Mouse (Mus musculus): ENCODE measurements around the gene Rbms3. TPM values are rescaled to one million over a fixed set of nuclear protein-coding genes. Genes with fewer than 3 reads are reported as not detected.

The Rbms3 gene
- polyA plus RNA-seq, 1 experiment from 2014 or later: 76.1 TPM

- 83% methylated on average over 4 of the region's 4 CpGs for WGBS
- Histone ChIP-seq H3K27ac (ENCODE audit: low read length) (no peak overlapping the region), H3K9ac (ENCODE audit: low read length) (no peak overlapping the region), H3K4me1 (ENCODE audit: control insufficient read depth, insufficient read depth, low read length) (no peaks in the 10 kb centered on the region), H3K27me3 (ENCODE audit: control insufficient read depth, insufficient read depth, low read length) (no peaks in the 10 kb centered on the region), H3K4me2 (ENCODE audit: low read depth, low read length) (no peak overlapping the region), H3K36me3 (ENCODE audit: control insufficient read depth, insufficient read depth, low read length) (no peaks in the 10 kb centered on the region), H3K4me3 (replicated peaks; ENCODE audit: low read length) (no peak overlapping the region), H3K9me3 (replicated peaks; ENCODE audit: control insufficient read depth, low read length) (0 out of 2 replicates have a peak, but pooled peaks cover 3% of the 10 kb centered on the region)
- ATAC-seq (ENCODE audit: insufficient read depth, low FRiP score): no peak
Observed at GRCm38 (mm10) chr9:117178366-117178765, 451.3 kb downstream of the Rbms3 start.

GRCm38 (mm10) chr9:117172526-117172925 lies 457.2 kb downstream of the Rbms3 start:
- Histone ChIP-seq H3K9me3 (replicated peaks; ENCODE audit: control insufficient read depth, low read length) (peaks cover 6% of the 10 kb centered on the region; the same call in 1 of the 2 replicates), H3K4me3 (replicated peaks; ENCODE audit: low read length) (no peak overlapping the region), H3K4me1 (ENCODE audit: control insufficient read depth, insufficient read depth, low read length) (no peaks in the 10 kb centered on the region), H3K27ac (ENCODE audit: low read length) (no peak overlapping the region), H3K36me3 (ENCODE audit: control insufficient read depth, insufficient read depth, low read length) (no peaks in the 10 kb centered on the region), H3K9ac (ENCODE audit: low read length) (no peak overlapping the region), H3K4me2 (ENCODE audit: low read depth, low read length) (no peak overlapping the region), H3K27me3 (ENCODE audit: control insufficient read depth, insufficient read depth, low read length) (no peaks in the 10 kb centered on the region)
- no peak for ATAC-seq (ENCODE audit: insufficient read depth, low FRiP score)
- WGBS: 76% methylated on average over 7 of the region's 7 CpGs

- Histone ChIP-seq H3K4me3 (replicated peaks; ENCODE audit: low read length) (no peak overlapping the region), H3K4me2 (ENCODE audit: low read depth, low read length) (no peak overlapping the region), H3K9ac (ENCODE audit: low read length) (no peak overlapping the region), H3K9me3 (replicated peaks; ENCODE audit: control insufficient read depth, low read length) (peaks cover 6% of the 10 kb centered on the region; the same call in 1 of the 2 replicates), H3K4me1 (ENCODE audit: control insufficient read depth, insufficient read depth, low read length) (no peaks in the 10 kb centered on the region), H3K36me3 (ENCODE audit: control insufficient read depth, insufficient read depth, low read length) (no peaks in the 10 kb centered on the region), H3K27ac (ENCODE audit: low read length) (no peak overlapping the region), H3K27me3 (ENCODE audit: control insufficient read depth, insufficient read depth, low read length) (no peaks in the 10 kb centered on the region)
- 93% methylated on average over 5 of the region's 5 CpGs for WGBS
- ATAC-seq (ENCODE audit: insufficient read depth, low FRiP score): no peak
Observed at GRCm38 (mm10) chr9:117169196-117169595, 460.5 kb downstream of the Rbms3 start.

GRCm38 (mm10) chr9:117163143-117163542 lies 466.6 kb downstream of the Rbms3 start:
- Histone ChIP-seq H3K27me3 (ENCODE audit: control insufficient read depth, insufficient read depth, low read length) (no peaks in the 10 kb centered on the region), H3K27ac (ENCODE audit: low read length) (peak overlapping the region; percentile 47), H3K4me3 (replicated peaks; ENCODE audit: low read length) (no peak overlapping the region), H3K4me2 (ENCODE audit: low read depth, low read length) (no peak overlapping the region), H3K9ac (ENCODE audit: low read length) (peak overlapping the region; percentile 37; the same call in 1 of the 2 replicates), H3K4me1 (ENCODE audit: control insufficient read depth, insufficient read depth, low read length) (peaks cover 25% of the 10 kb centered on the region), H3K36me3 (ENCODE audit: control insufficient read depth, insufficient read depth, low read length) (no peaks in the 10 kb centered on the region), H3K9me3 (replicated peaks; ENCODE audit: control insufficient read depth, low read length) (peaks cover 6% of the 10 kb centered on the region; the same call in 1 of the 2 replicates)
- peak; percentile 81 for ATAC-seq (ENCODE audit: insufficient read depth, low FRiP score)
- WGBS: 28% methylated on average over 6 of the region's 6 CpGs

GRCm38 (mm10) chr9:117161150-117161549 lies 468.6 kb downstream of the Rbms3 start:
- WGBS: 34% methylated on average over 6 of the region's 6 CpGs
- Histone ChIP-seq H3K36me3 (ENCODE audit: control insufficient read depth, insufficient read depth, low read length) (no peaks in the 10 kb centered on the region), H3K27ac (ENCODE audit: low read length) (peak overlapping the region; percentile 20; the same call in 1 of the 2 replicates), H3K9me3 (replicated peaks; ENCODE audit: control insufficient read depth, low read length) (no peaks in the 10 kb centered on the region), H3K4me2 (ENCODE audit: low read depth, low read length) (no peak overlapping the region), H3K9ac (ENCODE audit: low read length) (no peak overlapping the region), H3K27me3 (ENCODE audit: control insufficient read depth, insufficient read depth, low read length) (no peaks in the 10 kb centered on the region), H3K4me3 (replicated peaks; ENCODE audit: low read length) (no peak overlapping the region), H3K4me1 (ENCODE audit: control insufficient read depth, insufficient read depth, low read length) (peaks cover 29% of the 10 kb centered on the region)
- peak; percentile 19; the same call in 1 of the 2 replicates for ATAC-seq (ENCODE audit: insufficient read depth, low FRiP score)

- WGBS: 60% methylated on average over 9 of the region's 9 CpGs
- peak; percentile 17; the same call in 1 of the 2 replicates for ATAC-seq (ENCODE audit: insufficient read depth, low FRiP score)
- Histone ChIP-seq H3K4me3 (replicated peaks; ENCODE audit: low read length) (no peak overlapping the region), H3K4me2 (ENCODE audit: low read depth, low read length) (no peak overlapping the region), H3K9ac (ENCODE audit: low read length) (no peak overlapping the region), H3K9me3 (replicated peaks; ENCODE audit: control insufficient read depth, low read length) (no peaks in the 10 kb centered on the region), H3K36me3 (ENCODE audit: control insufficient read depth, insufficient read depth, low read length) (no peaks in the 10 kb centered on the region), H3K4me1 (ENCODE audit: control insufficient read depth, insufficient read depth, low read length) (peaks cover 19% of the 10 kb centered on the region), H3K27me3 (ENCODE audit: control insufficient read depth, insufficient read depth, low read length) (no peaks in the 10 kb centered on the region), H3K27ac (ENCODE audit: low read length) (peak overlapping the region; percentile 21; the same call in 1 of the 2 replicates)
Observed at GRCm38 (mm10) chr9:117156330-117156905, 473.3 kb downstream of the Rbms3 start.

- 90% methylated on average over 4 of the region's 4 CpGs for WGBS
- H3K4me3 ChIP-seq (replicated peaks; ENCODE audit: low read length): no peak overlapping the region
- no peaks in the 10 kb centered on the region for H3K9me3 ChIP-seq (replicated peaks; ENCODE audit: control insufficient read depth, low read length)
- H3K9ac ChIP-seq (ENCODE audit: low read length): no peak overlapping the region
- no peak overlapping the region for H3K4me2 ChIP-seq (ENCODE audit: low read depth, low read length)
- H3K27me3 ChIP-seq (ENCODE audit: control insufficient read depth, insufficient read depth, low read length): no peaks in the 10 kb centered on the region
- H3K4me1 ChIP-seq (ENCODE audit: control insufficient read depth, insufficient read depth, low read length): peaks cover 13% of the 10 kb centered on the region
- ATAC-seq (ENCODE audit: insufficient read depth, low FRiP score): no peak
- H3K36me3 ChIP-seq (ENCODE audit: control insufficient read depth, insufficient read depth, low read length): no peaks in the 10 kb centered on the region
- no peak overlapping the region for H3K27ac ChIP-seq (ENCODE audit: low read length)
Observed at GRCm38 (mm10) chr9:117154590-117154989, 475.1 kb downstream of the Rbms3 start.

GRCm38 (mm10) chr9:117153686-117154274 lies 475.9 kb downstream of the Rbms3 start:
- no peak overlapping the region for H3K9ac ChIP-seq (ENCODE audit: low read length)
- H3K4me2 ChIP-seq (ENCODE audit: low read depth, low read length): no peak overlapping the region
- no peaks in the 10 kb centered on the region for H3K36me3 ChIP-seq (ENCODE audit: control insufficient read depth, insufficient read depth, low read length)
- 64% methylated on average over 20 of the region's 20 CpGs for WGBS
- no peaks in the 10 kb centered on the region for H3K27me3 ChIP-seq (ENCODE audit: control insufficient read depth, insufficient read depth, low read length)
- no peaks in the 10 kb centered on the region for H3K9me3 ChIP-seq (replicated peaks; ENCODE audit: control insufficient read depth, low read length)
- ATAC-seq (ENCODE audit: insufficient read depth, low FRiP score): no peak
- H3K27ac ChIP-seq (ENCODE audit: low read length): no peak overlapping the region
- H3K4me1 ChIP-seq (ENCODE audit: control insufficient read depth, insufficient read depth, low read length): peaks cover 13% of the 10 kb centered on the region
- no peak overlapping the region for H3K4me3 ChIP-seq (replicated peaks; ENCODE audit: low read length)

GRCm38 (mm10) chr9:117151951-117152350 lies 477.8 kb downstream of the Rbms3 start:
- Histone ChIP-seq H3K9me3 (replicated peaks; ENCODE audit: control insufficient read depth, low read length) (no peaks in the 10 kb centered on the region), H3K4me2 (ENCODE audit: low read depth, low read length) (no peak overlapping the region), H3K36me3 (ENCODE audit: control insufficient read depth, insufficient read depth, low read length) (no peaks in the 10 kb centered on the region), H3K4me1 (ENCODE audit: control insufficient read depth, insufficient read depth, low read length) (peaks cover 13% of the 10 kb centered on the region), H3K4me3 (replicated peaks; ENCODE audit: low read length) (no peak overlapping the region), H3K9ac (ENCODE audit: low read length) (no peak overlapping the region), H3K27ac (ENCODE audit: low read length) (0 out of 2 replicates have a peak overlapping the region, but pooled peaks have one; percentile 4), H3K27me3 (ENCODE audit: control insufficient read depth, insufficient read depth, low read length) (no peaks in the 10 kb centered on the region)
- 59% methylated on average over 3 of the region's 3 CpGs for WGBS
- ATAC-seq (ENCODE audit: insufficient read depth, low FRiP score): no peak; the same call in 1 of the 2 replicates

Measured in stomach, embryonic 16.5 days (tissue).